Mouse (Mus musculus) embryo, embryonic 11.5 days (tissue): Measurements from ENCODE around the gene Sit1.

Experiments
- DNase-seq: peaks from one replicate; pipeline ENCODE4 v3.0.0-alpha.2; 2012; ENCODE audit warnings: low read depth, low spot score

Sit1 gene

DNA sequence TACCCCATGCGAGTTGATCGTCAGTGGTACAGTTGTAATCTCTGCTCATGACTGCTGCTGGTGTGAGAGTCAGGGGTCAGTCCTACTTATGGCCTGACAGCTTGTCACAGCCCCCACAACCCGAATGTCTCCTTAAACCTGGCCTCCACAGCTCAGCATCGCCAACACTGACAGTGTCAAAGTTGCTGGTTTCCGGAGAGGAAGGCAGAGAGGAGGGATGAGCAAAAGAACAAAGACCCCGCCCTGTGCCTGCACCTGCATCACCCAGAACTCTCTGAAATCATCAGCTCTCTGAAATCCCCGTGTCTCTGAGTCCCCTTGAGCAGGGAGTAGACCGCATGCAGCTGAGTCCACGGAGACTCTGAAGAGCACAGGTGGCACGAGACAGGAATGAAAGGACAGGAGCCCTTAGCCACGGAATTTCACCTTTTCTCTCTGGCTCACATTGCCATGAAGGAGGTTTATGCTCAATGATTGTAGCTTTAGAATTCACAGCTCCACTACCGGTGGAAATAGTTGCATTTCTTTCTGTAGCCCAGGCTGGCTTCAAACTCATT is at the start of gene Sit1:
Sit1 (minus strand) TSS at position 200 of the 557 bp plus-strand sequence.
- DNase-seq, result no peak

DNA sequence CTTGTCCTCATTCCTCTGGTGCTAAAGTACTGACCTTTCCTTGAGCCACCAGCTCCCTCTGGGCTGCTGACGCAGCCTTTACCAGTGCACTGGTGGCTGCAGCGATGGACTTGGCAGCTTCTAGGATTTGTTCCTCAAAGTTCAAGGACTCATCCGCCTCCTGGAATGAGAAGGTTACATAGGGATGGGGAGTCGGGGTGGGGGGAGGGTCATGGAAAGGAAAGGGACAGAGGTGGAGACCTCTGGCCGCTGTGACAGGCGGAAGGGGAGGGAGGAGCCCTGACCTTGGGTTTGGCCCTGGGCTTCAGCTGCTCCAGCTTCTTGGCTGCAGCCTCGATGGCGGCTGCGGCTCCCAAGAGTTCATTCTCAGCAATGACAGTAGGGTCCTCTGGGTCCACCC is 49.7 kb upstream of the Sit1 start:
- DNase-seq, result no peak

DNA sequence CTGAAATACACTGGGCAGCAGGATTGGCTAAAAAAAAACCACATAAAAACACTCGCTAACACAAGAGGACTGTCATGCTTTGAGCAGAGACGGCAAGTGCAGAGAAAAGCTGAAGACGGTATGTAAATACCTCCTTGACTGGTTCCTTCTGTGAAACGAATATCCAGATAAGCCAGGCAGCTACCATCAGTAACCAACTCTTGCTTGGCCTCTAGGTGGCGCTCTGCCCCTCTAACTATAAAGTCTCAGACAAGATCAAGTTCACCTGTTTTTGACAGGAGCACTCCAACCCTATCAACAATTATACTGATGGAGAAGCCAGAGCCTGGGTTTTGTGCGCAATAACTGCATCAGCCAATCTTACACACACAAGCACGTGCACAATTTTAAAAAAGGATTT is 47.0 kb upstream of the Sit1 start:
- DNase-seq, result peak; percentile 52

DNA sequence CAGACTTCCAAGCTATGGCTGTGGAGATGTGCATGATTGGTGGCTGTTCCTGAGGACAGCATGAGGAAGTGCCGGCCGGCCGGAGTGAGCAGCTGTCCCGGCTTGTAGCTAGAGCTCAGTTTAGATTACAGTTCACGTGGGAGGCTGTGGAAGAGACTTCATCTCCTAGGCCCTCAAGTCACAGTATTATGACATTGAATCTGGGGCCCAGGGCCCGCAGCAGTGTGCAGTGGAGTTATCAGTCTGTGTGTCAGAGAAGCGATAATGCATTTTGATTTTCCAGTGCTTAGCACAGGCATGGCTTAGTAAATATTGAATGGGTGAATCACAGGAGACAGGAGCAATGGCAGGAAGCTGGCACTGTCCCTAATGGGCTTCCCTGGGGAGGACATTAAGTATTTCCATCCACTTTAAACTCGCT is 46.6 kb upstream of the Sit1 start:
- no peak for DNase-seq

DNA sequence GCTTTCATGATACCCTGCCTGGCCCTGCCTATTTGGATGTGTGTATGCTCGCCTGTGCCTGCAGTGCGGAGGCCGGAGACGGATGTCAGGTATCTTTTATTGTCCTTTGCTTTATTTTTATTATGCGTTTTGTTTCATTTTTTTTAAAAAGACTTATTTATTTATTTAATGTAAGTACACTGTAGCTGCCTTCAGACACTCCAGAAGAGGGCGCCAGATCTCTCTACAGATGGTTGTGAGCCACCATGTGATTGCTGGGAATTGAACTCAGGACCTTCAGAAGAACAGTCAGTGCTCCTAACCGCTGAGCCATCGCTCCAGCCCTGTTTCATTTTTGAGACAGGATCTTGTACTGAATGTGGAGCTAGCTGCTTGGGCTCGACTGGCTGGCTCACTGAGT is 45.0 kb upstream of the Sit1 start:
- DNase-seq, result no peak

DNA sequence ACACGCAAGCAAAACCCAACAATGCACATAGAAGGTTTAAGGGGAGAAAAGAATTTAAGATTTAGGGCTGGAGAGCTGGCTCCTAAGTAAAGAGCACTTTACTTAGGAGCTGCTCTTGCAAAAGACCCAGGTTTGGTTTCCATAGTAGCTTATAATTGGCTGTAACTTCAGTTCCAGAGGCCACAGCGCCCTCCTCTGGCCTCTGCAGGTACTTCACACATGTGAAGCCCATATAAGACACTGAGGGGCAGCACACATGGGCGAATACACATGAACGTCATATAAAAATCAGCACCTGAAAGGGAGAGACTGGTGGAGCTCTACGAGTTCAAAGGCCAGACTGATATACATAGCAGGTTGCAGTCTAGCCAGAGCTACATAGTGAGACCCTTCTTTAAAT is 44.3 kb upstream of the Sit1 start:
- DNase-seq, result no peak

DNA sequence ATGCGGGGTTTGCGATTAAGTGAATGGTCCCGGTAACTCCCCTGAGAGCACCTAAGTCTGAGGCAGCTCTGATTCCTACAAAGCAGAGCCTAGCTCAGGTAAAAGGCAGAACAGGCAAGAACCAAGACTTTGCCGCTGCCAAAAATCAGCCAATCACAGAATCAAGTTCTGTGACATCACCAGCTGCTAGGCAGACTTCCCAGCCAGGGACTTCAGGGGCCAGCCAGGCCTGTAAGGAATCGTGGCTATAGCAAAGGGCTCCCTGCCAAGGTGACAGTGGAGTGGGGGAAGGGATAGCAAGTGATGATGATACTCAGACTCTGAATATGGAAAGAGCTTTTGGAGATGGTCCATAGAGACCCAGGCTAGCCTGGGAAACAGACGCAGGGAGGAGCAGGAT is 36.4 kb upstream of the Sit1 start:
- peak; percentile 74 for DNase-seq

DNA sequence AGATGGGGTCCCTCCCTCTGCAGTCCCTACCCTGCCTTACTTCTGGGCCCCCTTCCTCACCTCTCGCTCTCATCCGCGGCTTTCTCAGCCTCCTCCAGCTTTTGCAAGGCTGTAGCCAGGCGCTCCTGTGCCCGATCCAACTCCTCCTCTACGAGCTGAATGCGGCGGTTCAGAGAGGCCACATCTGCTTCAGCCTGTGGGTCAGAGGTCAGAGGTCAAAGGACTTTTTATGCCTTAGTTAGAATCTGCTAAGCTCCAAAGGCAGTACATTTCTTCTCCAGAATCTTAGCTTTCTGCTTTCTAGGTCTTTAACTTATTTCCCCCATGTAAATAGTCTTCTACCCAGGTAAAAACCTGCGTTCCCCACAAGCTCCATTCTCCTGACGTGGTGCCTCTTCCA is 36.0 kb upstream of the Sit1 start:
- DNase-seq, result no peak

DNA sequence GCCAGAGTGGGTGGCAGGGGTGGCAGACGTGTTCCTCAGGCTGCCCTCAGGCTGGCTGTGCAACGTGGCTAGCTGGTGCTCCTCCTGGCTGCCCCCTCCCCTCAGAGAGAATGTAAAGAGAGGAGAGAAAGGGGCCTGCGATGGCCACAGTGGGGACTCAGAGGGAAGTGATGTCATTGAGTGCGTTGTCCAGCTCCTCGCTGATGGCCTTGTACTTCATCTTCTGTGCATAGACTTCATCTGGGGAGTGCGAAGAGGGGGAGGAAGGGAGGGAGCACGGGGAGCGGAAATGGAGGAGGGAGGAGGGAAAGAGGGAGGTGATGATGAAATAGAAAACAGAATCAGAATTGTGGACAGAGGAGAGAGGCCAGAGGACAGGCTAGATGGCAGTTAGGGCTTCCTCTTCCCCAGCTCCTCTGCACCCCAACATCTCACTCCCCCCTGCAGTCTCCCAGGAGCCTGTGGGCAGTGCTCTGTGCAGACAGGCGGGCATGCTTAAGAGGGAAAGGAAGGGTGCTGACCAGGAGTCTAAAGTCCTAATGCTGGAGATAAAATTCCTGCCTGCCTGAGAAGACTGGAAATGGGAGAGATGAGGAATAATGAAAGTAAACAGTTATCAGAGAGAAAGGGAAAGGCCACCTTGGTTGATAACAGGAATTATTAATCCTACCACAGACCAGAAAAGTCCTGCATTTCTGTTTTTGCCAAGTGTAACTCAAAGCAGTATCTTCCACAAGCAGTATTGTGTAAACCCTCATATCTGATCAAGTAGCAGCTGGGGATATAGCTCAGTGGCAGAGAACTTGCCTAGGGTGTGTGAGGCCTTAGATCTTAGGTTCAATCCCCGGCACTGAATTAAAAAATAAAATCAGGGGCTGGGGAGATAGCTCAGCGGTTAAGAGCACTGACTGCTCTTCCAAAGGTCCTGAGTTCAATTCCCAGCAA is 32.5 kb upstream of the Sit1 start:
- no peak for DNase-seq

DNA sequence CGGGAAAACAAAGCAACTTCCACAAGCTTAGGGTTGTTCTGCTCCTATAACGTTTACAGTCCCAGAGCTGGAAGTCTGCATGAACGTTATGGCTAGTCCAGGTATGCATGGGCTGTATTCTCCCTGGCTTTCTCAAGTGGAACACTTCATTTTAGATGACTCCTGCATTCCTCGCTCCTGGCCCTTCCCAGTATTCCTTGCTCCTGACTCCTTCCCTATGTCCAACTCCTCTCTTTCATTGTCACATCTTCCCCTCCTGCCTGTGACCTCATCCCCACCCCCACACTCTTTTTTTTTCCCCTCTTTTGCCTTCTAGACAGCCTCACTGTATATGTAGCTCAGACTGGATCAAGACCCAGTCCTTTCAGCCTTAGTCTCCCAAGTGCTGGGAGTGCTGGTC is 30.3 kb upstream of the Sit1 start:
- DNase-seq, result no peak

DNA sequence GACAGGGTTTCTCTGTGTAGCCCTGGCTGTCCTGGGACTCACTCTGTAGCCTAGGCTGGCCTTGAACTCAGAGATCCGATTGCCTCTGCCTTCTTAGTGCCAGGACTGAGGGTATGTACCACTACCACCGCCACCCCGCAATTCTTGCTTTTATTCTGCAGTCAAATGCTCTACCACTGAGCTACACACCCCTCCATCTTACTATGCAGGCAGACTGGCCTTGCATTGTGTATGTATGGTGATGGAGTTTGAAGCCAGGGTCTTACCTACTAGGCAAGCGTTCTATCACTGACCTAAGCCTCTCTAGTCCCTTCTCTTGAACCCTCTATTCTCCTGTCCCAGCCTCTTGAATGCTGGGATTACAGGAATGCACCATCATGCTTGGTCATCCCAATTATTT is 29.8 kb upstream of the Sit1 start:
- no peak for DNase-seq

DNA sequence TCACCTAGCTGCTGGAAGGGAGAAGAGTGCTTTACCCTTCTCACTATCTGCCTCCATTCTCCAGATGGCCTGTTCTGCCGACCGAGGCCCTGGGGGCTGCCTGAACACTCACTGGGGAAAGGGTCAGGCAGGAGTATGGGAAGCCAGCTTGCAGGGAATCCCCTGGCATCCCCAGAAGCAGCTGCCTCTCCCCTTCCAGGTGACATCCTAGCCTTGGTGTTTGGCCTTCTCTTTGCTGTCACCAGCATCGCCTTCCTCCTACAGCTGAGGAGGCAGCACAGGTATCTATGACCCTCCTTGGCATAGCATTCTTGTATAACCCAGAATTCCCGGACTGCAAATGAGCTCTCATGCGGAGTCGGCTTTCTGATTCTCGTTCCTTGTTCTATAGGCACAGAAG is 29.1 kb upstream of the Sit1 start:
- no peak for DNase-seq

DNA sequence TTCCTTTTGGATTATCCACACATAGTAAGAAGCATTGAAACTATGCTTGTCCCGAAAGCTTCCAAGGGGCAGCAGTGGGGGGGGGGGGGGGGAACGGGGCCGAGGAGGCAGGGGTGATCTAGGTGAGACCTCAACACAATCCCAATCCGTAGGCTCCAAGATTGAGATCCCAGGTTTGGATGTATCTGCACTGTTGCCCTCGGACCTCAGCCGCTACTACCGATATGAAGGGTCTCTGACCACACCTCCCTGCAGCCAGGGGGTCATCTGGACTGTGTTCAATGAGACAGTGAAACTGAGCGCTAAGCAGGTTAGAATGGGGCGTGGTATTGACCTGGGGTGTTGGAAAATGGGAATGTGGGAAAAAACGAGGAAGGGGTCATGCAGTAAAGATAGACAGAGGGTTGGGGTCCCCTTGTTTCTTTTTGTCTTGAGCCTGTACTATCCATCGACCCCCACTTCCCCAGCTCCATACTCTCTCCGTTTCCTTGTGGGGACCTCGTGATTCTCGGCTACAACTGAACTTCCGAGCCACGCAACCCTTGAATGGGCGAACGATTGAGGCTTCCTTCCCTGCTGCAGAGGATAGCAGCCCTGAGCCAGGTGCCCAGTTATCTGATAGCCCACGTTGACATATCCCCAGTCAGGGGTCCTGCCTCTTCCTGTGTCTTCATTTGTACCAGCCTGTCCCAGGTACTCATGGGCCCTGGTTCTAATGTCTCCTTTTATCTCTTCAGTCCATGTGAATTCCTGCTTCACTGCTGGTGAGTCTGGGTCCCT is 28.3 kb upstream of the Sit1 start:
- DNase-seq, result no peak

DNA sequence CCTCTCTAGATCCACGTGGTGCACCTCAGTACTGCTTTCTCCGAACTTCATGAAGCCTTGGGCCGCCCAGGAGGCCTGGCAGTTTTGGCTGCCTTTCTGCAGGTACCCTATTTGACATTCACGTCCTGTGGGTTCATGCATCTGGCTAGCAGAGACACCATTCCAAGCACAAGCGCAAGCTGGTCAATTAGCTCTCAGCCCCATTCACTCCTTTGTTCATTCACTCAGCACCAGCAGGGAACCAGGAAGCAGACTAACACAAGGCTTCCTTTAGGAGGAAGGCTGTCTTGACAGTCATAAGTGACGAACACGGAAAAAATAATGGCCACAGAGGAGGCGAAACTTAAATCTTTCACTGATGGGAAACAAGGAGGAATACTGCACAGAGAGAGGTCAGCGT is 25.6 kb upstream of the Sit1 start:
- DNase-seq, result no peak

DNA sequence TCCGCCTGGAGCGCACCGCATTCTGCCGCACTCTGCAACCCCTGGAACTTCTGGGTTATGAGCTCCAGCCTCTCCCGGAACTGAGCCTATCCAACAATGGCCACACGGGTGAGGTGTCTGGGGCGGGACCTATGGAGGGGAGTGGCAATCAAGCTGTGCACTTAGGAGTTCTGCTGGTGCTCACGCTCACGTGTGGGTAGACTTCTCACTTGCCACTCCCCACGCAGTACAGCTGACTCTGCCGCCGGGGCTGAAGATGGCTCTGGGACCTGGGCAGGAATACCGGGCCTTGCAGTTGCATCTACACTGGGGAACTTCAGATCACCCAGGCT is 25.1 kb upstream of the Sit1 start:
- no peak for DNase-seq

DNA sequence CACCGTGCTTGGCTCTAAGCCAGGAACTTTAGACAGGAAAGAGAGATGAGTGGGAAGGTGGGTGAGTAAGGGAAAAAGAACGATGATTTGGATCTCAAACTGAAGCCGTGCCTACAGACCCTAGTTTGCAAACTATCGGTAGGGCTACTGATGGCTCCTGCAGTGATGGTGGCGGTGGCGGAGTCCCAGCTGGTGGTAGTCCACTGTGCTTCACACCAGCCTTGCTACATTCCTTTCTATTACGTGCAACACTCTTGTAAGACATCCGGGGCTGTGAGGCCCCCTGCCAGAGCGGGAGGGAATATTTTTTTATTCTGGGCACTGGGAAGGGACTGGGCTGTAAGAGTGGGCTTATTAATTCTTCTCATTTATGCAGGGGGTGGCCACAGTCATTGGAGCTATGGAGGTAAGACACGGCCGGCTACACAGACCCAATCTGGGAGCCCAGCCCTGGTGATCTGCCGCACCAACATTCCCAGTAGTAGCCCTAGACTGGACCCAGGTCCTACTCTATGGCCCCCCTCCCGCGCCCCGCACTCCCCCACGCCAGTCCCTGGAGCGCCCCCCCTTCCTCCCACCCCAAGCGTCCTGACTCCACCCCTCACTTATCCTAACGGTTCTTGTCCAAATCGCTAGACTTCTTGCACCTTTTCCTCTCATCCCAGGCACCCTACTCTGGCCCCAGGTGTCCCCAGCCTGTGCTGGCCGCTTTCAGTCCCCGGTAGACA is 24.6 kb upstream of the Sit1 start:
- DNase-seq, result no peak

DNA sequence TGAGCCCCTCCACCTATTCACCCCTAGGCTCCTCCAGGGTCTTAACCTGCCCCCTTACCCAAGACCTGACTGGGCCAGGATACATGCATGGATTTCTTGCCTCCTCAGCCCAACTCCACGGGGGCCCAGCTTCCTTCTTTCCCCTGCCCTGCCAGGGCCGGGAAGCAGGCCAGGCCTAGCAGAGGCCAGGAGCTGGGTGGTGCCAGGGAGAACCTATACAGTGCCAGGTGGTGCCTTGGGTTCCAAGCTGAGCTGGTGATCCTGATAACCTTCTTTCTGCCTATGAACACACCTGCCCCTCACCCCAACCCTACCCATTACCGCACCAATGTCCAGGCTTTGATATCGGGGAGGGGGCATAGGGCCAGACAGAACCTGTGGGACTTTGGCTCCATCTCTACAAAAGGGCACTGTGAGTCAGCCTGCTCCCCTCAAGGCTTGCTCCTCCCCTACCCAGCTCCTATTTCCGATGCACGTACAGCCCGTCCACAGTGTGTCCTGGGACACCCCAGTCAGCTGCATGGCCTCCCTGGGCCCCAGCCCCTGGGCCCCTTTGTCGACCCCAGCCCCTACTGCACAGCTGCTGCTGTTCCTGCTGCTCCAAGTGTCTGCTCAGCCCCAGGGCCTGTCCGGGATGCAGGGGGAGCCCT is 23.1 kb upstream of the Sit1 start, which contains the start of gene Car9:
Car9 (plus strand) TSS at position 431 of the 650 bp plus-strand sequence.
- DNase-seq, result no peak

DNA sequence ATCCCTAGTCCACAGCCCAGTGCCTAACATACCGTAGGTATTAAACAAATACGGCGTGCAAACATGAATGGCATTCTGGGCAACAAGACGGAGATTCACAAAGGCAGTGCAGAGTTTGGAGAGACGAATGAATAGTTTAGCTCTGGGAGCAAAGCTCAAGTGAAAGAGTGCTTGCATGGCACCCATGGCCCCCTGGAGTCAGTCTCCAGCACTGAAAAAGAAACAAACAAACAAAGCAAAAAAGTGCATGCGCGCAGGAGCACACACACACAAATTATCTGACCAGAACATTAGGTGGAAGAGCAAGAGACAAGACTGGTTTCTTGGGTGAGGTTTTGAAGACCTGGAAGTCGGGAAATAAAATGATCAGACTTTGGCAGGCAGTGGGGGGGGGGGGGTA is 22.5 kb upstream of the Sit1 start:
- no peak for DNase-seq

DNA sequence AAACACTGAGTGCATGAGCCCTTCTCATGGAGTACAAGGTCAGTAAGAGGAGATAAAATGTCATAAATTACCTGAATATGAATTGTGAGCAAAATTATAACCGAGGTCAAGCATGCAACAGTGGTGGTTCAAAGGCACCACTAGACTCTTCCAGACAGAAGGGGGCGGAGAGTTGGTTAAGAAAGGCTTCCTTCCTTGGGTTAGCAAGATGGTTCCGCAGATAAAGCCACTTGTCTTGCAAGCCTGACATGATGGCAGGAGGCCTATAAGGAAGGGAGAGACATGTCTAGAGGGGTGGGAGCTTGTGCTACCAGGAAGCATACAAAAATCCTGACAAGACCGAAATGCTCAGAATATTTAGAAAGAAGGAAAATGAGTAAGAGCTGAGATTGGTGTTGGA is 20.7 kb upstream of the Sit1 start:
- DNase-seq, result no peak

DNA sequence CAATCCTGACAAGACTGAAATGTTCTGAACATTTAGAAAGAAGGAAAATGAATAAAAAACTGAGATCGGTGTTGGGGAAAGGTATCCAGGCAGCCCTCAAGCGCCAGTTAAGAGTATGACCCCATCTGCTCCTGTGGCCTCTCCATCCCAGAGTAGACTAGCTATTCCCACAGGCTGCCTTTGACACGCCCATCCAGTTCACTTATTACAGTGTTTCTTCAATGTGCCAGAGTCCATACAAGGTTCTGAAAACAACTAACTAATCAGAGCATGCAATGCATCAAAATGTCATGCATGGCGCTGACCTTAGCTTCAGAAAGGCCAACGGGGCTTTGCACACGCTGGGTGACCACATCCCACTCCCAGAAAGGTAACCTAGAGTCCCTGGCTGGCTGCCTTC is 20.0 kb upstream of the Sit1 start:
- DNase-seq, result no peak

DNA sequence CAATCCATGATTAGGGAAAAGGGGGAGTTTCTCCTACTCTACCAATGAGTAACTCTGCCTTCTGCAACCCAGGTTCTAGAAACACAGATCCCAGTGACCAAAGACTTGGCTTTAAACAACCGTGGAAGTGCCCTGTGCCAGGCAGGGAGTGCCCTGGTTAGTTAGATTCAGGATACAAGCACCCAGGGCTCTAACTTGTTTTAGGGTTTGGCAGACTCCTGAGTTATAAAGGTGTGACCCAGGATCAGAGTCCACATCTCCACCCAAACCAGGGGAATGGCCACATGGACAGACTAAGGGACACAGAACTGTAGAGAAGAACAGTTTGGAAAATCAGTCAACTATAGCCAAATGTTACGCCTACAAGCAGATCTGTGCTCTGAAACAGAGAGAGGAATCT is 19.5 kb upstream of the Sit1 start:
- DNase-seq, result no peak
